Mouse (Mus musculus) MEL (cell line): ENCODE data around the gene Smtnl2. TPM values are rescaled to one million over a fixed set of nuclear protein-coding genes. Genes with fewer than 3 reads are reported as not detected.

Source experiments
- DNase-seq: peaks from one replicate; pipeline ENCODE4 v3.0.0; 2011; ENCODE audit warnings: low read depth, low spot score
- H3K27ac ChIP-seq: 2 replicates; pipeline ENCODE4 v1.5.1; 2012; ENCODE audit warnings: low read depth, mild to moderate bottlenecking, control low read depth, low read length, moderate library complexity; ENCODE audit not compliant: control insufficient read depth
- H3K27me3 ChIP-seq, 2 experiments: fragments of 150-350 bp in 1 of 2; sonication (generic) in 1 of 2; 2 replicates each; pipeline ENCODE4 v1.6.1; 2012; ENCODE audit warnings: low read length in 2 of 2, mild to moderate bottlenecking in 2 of 2, improper control_type of control experiment in 1 of 2, moderate library complexity in 1 of 2; ENCODE audit not compliant: insufficient read depth in 2 of 2, control insufficient read depth in 1 of 2
- H3K36me3 ChIP-seq, 2 experiments: 2 replicates each; pipeline ENCODE4 v1.6.1; 2012 to 2014; ENCODE audit warnings: low read length in 2 of 2, improper control_type of control experiment in 1 of 2, inconsistent platforms in 1 of 2, mild to moderate bottlenecking in 1 of 2; ENCODE audit not compliant: insufficient read depth in 2 of 2, control insufficient read depth in 1 of 2
- H3K4me1 ChIP-seq, 2 experiments: fragments of 150-350 bp in 1 of 2; sonication (generic) in 1 of 2; 2 replicates each; pipeline ENCODE4 v1.6.1; 2012; ENCODE audit warnings: low read length in 2 of 2, improper control_type of control experiment in 1 of 2, mild to moderate bottlenecking in 1 of 2; ENCODE audit not compliant: insufficient read depth in 2 of 2, control insufficient read depth in 1 of 2
- H3K4me3 ChIP-seq, 2 experiments: fragments of 150-350 bp in 1 of 2; sonication (generic) in 1 of 2; 2 replicates each; pipeline ENCODE4 v1.5.1; 2012; ENCODE audit warnings: low read depth in 2 of 2, low read length in 2 of 2, mild to moderate bottlenecking in 2 of 2, moderate library complexity in 2 of 2, control low read depth in 1 of 2, improper control_type of control experiment in 1 of 2; ENCODE audit not compliant: control insufficient read depth in 1 of 2, insufficient read depth in 1 of 2
- H3K79me2 ChIP-seq: 2 replicates; pipeline ENCODE4 v1.6.1; 2012; ENCODE audit warnings: mild to moderate bottlenecking, low read length, moderate library complexity; ENCODE audit not compliant: control insufficient read depth, poor library complexity, insufficient read depth
- H3K9ac ChIP-seq: 2 replicates; pipeline ENCODE4 v1.6.1; 2012; ENCODE audit warnings: low read depth, mild to moderate bottlenecking, control low read depth, low read length, moderate library complexity; ENCODE audit not compliant: control insufficient read depth, poor library complexity, severe bottlenecking
- H3K9me3 ChIP-seq: fragments of 150-350 bp; sonication (generic); replicated peaks from 2 replicates; pipeline ENCODE4 v1.6.1; 2012; ENCODE audit warnings: mild to moderate bottlenecking, low read length, improper control_type of control experiment, moderate library complexity; ENCODE audit not compliant: insufficient read depth
- BHLHE40 ChIP-seq: IDR thresholded peaks from 2 replicates; pipeline ENCODE4 v1.6.1; 2012; ENCODE audit warnings: low read depth, mild to moderate bottlenecking, inconsistent platforms, low read length, improper control_type of control experiment, borderline replicate concordance
- CHD1 ChIP-seq: IDR thresholded peaks from 2 replicates; pipeline ENCODE4 v1.6.1; 2012; ENCODE audit warnings: low read depth, mild to moderate bottlenecking, inconsistent platforms, low read length, improper control_type of control experiment
- CTCF ChIP-seq, 3 experiments: IDR thresholded peaks in 2 of 3; conservative IDR thresholded peaks in 1 of 3; 2 replicates each; pipeline ENCODE4 v1.5.1; 2011 to 2012; ENCODE audit warnings: low read length in 3 of 3, low read depth in 2 of 3, mild to moderate bottlenecking in 2 of 3, improper control_type of control experiment in 1 of 3, inconsistent platforms in 1 of 3, mixed read lengths in 1 of 3, moderate library complexity in 1 of 3; ENCODE audit not compliant: control insufficient read depth in 1 of 3, insufficient read depth in 1 of 3, poor library complexity in 1 of 3, severe bottlenecking in 1 of 3
- E2F4 ChIP-seq: IDR thresholded peaks from 2 replicates; pipeline ENCODE4 v1.6.1; 2011; ENCODE audit warnings: low read depth, low read length, improper control_type of control experiment, borderline replicate concordance
- GATA1 ChIP-seq: IDR thresholded peaks from 2 replicates; pipeline ENCODE4 v1.6.1; 2011; ENCODE audit warnings: low read depth, low read length, improper control_type of control experiment
- JUND ChIP-seq: IDR thresholded peaks from 2 replicates; pipeline ENCODE4 v1.6.1; 2011; ENCODE audit warnings: low read depth, mild to moderate bottlenecking, improper control_type of control experiment, low read length
- KAT2A ChIP-seq: conservative IDR thresholded peaks from 2 replicates; pipeline ENCODE4 v1.6.1; 2012; ENCODE audit warnings: low read depth, low read length, improper control_type of control experiment, inconsistent platforms
- MAZ ChIP-seq: IDR thresholded peaks from 2 replicates; pipeline ENCODE4 v1.6.1; 2012; ENCODE audit warnings: low read depth, mild to moderate bottlenecking, inconsistent platforms, low read length, improper control_type of control experiment
- MEF2A ChIP-seq: IDR thresholded peaks from 2 replicates; pipeline ENCODE4 v1.6.1; 2014; ENCODE audit warnings: low read depth, mild to moderate bottlenecking, inconsistent platforms, low read length, improper control_type of control experiment; ENCODE audit not compliant: poor library complexity, insufficient replicate concordance, severe bottlenecking; ENCODE audit errors: extremely low read depth
- MYB ChIP-seq: IDR thresholded peaks from 2 replicates; pipeline ENCODE4 v1.6.1; 2011; ENCODE audit warnings: mild to moderate bottlenecking, low read depth, low read length, improper control_type of control experiment
- NELFE ChIP-seq: IDR thresholded peaks from 2 replicates; pipeline ENCODE4 v1.6.1; 2011; ENCODE audit warnings: low read depth, low read length, improper control_type of control experiment
- NRF1 ChIP-seq: IDR thresholded peaks from 2 replicates; pipeline ENCODE4 v1.6.1; 2014; ENCODE audit warnings: low read depth, mild to moderate bottlenecking, inconsistent platforms, low read length, improper control_type of control experiment, moderate library complexity; ENCODE audit not compliant: poor library complexity, insufficient read depth, severe bottlenecking
- POLR2AphosphoS2 ChIP-seq: IDR thresholded peaks from 2 replicates; pipeline ENCODE4 v1.6.1; 2011; ENCODE audit warnings: low read length, improper control_type of control experiment
- POLR2AphosphoS5 ChIP-seq: IDR thresholded peaks from 2 replicates; pipeline ENCODE4 v1.6.1; 2012; ENCODE audit warnings: low read depth, borderline replicate concordance, mild to moderate bottlenecking, inconsistent platforms, low read length, moderate library complexity, mixed read lengths
- SIN3A ChIP-seq: IDR thresholded peaks from 2 replicates; pipeline ENCODE4 v1.6.1; 2012; ENCODE audit warnings: low read length, improper control_type of control experiment, inconsistent platforms
- TBP ChIP-seq: IDR thresholded peaks from 2 replicates; pipeline ENCODE4 v1.8.0; 2011; ENCODE audit warnings: low read depth, low read length, improper control_type of control experiment
- USF2 ChIP-seq, 2 experiments: IDR thresholded peaks; 2 replicates each; pipeline ENCODE4 v1.6.1; 2011 to 2012; ENCODE audit warnings: improper control_type of control experiment in 2 of 2, low read length in 2 of 2, borderline replicate concordance in 1 of 2, inconsistent platforms in 1 of 2, low read depth in 1 of 2, mild to moderate bottlenecking in 1 of 2; ENCODE audit not compliant: insufficient read depth in 1 of 2
- ZMIZ1 ChIP-seq: IDR thresholded peaks from 2 replicates; pipeline ENCODE4 v1.6.1; 2012; ENCODE audit warnings: low read depth, mild to moderate bottlenecking, inconsistent platforms, low read length, improper control_type of control experiment, moderate library complexity
- ZNF384 ChIP-seq: IDR thresholded peaks from 2 replicates; pipeline ENCODE4 v1.6.1; 2012; ENCODE audit warnings: low read depth, mild to moderate bottlenecking, inconsistent platforms, low read length, improper control_type of control experiment
- polyA plus RNA-seq, 2 experiments: library from polyadenylated mRNA; stranded (reverse) in 1 of 2; unstranded in 1 of 2; fragments of >175 nt in 1 of 2; fragments of >200 nt in 1 of 2; gene quantifications; 2 replicates each; pipeline versions ENCODE4 v1.2.1 to v1.2.4; 2012; ENCODE audit warnings: low replicate concordance in 2 of 2, low read depth in 1 of 2; ENCODE audit not compliant: insufficient read length in 2 of 2, insufficient read depth in 1 of 2, missing spikeins in 1 of 2
- total RNA-seq: library from RNA; depleted of rRNA; stranded (reverse); fragments of 300-350 nt; gene quantifications from 2 replicates; pipeline ENCODE4 v1.2.3, GENCODE M21; 2012

Gene Smtnl2
- total and polyA plus RNA-seq, 3 experiments: 10.2 to 10.9 TPM; not detected in 1

- peaks cover 0 to 12% of the 10 kb centered on the region in 2 experiments; a peak in 2 of 4 replicates for H3K36me3 ChIP-seq
- H3K27me3 ChIP-seq: no peaks in the 10 kb centered on the region
- no peaks in the 10 kb centered on the region for H3K9me3 ChIP-seq
- DNase-seq: no peak
- peak overlapping the region; percentile 20 for H3K9ac ChIP-seq
- H3K79me2 ChIP-seq: no peaks in the 10 kb centered on the region
- H3K4me3 ChIP-seq: no peak overlapping the region; a peak in 1 of 4 replicates
- no peak for TF ChIP-seq KAT2A
- no peak for TF ChIP-seq SIN3A
- TF ChIP-seq POLR2AphosphoS5: no peak
- TF ChIP-seq GATA1: no peak
- no peak for TF ChIP-seq USF2 (IDR thresholded peaks at IDR 0.05; ENCODE audit: borderline replicate concordance in 1 of 2, insufficient read depth in 1 of 2, low read depth in 1 of 2, low read length in 2 of 2)
- no peak for TF ChIP-seq ZNF384
- no peak for TF ChIP-seq MEF2A
- TF ChIP-seq CTCF (IDR thresholded peaks at IDR 0.05 in 2 of 3, conservative IDR thresholded peaks at IDR 0.05 in 1 of 3; ENCODE audit: control insufficient read depth in 1 of 3, insufficient read depth in 1 of 3, low read depth in 2 of 3, low read length in 3 of 3, poor library complexity in 1 of 3, severe bottlenecking in 1 of 3): no peak
- TF ChIP-seq E2F4: no peak
- no peak for TF ChIP-seq CHD1
- no peak for TF ChIP-seq BHLHE40
- no peak for TF ChIP-seq TBP
- no peak for TF ChIP-seq ZMIZ1
- no peak for TF ChIP-seq POLR2AphosphoS2
- no peak for TF ChIP-seq NELFE
- TF ChIP-seq MYB: no peak
- TF ChIP-seq JUND: no peak
- no peak for TF ChIP-seq NRF1
- no peak for TF ChIP-seq MAZ
- H3K27ac ChIP-seq: no peak overlapping the region
- peaks cover 6 to 18% of the 10 kb centered on the region in 2 experiments; a peak in 3 of 4 replicates for H3K4me1 ChIP-seq
Measured at GRCm38 (mm10) chr11:72407081-72407480, 4.4 kb downstream of the Smtnl2 start.

DNA sequence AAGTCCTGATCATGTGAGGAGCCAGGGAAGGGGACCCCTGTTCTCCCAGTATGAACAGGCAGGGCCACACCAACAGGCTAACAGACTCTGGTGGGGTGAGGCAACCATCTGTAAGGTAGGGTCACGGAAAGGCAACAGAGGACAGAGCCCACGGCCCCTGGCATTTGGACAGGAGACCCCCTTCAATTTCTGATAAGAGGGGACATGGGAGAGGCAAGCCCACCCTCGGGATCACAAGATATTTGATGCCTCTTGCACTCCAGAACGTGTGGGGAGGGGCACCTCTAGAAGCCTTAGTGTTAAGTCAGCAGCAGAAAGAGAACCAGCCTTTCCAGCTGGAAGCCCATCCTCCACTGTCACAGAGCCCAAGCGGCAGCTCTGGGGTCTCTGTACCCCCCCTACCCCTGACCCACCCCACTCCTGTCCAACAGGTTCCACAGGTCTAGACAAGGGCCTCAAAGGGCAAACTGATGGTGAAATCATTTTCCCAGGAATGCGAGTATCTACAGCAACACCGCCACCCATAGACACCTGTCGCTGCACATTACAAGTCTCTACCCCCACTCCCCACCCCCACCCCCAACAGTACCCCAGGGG lies 5.3 kb downstream of the Smtnl2 start:
- peaks cover 0 to 12% of the 10 kb centered on the region in 2 experiments; a peak in 2 of 4 replicates for H3K36me3 ChIP-seq
- H3K27ac ChIP-seq: no peak overlapping the region
- H3K9me3 ChIP-seq: no peaks in the 10 kb centered on the region
- H3K27me3 ChIP-seq: no peaks in the 10 kb centered on the region
- H3K9ac ChIP-seq: no peak overlapping the region
- no peaks in the 10 kb centered on the region for H3K79me2 ChIP-seq
- no peak overlapping the region for H3K4me3 ChIP-seq
- H3K4me1 ChIP-seq: peaks cover 6 to 18% of the 10 kb centered on the region in 2 experiments; a peak in 3 of 4 replicates
- no peak for DNase-seq
- no peak for TF ChIP-seq USF2 (IDR thresholded peaks at IDR 0.05; ENCODE audit: borderline replicate concordance in 1 of 2, insufficient read depth in 1 of 2, low read depth in 1 of 2, low read length in 2 of 2)
